Mouse (Mus musculus) left cerebral cortex, adult 8-10 months (tissue): ENCODE measurements at regions not wholly inside any gene's neighbourhood (a gene's known extent, or its start where the extent isn't known, plus 50 kb on each side); places are given as distances from the start of the nearest gene placed in this dataset.

ENCODE experiments used
- DNase-seq, 2 experiments: peaks; one replicate each; pipeline ENCODE4 v3.0.0; 2022; ENCODE audit warnings: low spot score in 2 of 2

DNA sequence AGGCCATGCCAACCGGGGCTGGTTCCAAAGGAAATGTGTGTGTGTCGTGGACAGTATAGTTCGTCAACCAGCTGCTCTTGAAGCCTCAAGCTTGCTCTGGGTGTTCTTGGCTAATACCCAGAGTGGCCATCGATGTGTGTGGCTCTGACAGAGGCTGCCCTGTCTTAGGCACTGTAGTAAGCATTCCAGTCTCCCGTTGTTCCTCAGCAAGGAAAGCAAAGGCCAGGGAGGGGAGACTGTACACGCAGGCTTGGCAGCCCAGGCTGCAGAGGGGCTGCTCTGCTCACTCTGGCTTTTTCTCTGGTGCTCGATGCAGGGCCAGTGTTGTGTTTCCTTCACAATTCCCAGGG lies 106.1 kb upstream of the Unc5b start:
- no peak for DNase-seq

DNA sequence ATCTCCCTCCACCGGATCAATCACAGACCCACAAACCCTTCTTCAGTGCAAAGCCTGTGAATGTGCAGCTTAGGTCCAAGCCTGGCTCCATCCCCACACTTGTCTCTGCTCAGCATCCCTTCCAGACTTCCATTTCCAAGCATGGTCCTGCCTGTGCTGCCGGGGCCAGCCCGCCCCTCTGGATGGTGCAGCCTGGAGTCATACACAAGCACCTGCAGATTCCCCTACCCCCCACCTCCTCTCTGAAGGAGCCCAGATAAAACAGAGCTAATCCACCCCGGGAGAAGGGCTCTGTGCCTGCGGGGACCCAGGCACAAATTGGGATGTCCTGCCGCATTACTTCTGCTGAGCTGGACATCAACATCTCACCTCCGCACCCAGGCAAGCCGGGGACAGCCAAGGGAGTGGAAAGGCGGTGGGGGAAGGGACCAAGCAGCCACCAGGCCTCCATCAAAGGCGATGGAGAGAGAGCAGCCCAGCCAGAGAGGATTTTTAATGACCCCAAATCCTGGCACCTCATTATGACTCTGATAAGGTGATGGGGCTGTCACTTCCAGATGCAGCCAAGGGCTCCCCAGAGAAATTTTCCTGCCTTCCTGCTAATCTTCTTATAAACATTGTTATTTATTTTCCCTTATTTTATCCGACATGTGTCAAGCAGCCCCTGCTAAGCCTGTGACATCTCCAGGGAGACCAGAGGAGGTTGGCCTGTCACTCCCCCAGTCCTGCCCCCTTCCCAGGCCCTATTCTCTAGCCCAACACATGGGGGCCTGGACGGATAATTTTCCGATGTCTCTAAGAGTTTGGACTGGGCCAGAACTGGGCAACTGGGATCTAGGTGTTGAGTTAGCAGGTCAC lies 105.5 kb upstream of the Unc5b start:
- no peak for DNase-seq

DNA sequence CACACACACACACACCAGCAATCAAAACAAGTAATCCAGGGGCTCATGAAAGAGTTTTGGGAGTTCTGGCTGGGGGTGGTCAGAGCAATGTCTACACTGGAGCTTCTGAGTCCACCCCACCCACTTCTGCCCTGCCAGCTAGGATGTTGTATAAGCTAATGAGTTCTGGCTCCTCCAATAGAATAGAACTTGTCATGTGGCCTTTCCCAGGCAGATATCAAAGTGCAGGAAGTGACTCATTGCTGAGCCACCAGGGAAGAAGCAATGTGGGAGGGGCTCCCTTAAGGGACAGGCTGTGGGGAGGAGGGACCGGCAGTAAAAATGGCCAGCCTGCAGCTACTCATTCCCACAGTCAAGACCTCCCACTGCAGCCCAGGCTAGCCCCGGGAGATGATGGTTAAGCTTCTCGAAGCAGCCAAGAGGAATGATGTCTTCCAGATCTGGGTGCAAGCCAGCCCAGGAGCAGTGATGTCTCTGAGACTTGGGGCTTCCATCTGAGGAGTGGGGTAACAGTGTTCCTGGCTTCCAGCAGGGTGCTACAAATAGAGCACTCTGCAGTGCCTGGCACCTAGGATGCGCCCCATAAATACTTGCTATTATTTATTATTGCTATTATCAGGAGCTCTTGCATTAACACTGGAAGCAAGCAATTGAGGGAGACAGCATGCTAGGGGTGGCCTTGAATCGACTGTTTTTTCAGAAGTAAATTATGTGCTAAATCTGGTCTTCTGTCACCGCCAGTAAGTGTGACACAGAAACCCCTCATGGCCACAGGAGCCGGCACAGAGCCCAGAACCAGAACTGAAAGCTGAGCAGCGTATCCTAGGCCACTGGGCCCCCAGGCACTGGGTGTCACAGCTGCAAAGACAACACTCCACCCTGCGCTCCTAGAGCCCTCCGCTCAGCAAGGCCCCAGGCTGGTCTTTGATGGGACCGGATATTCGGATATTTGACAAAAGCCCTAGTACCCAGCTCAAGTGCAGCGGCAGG lies 103.2 kb upstream of the Unc5b start:
- peak in 1 of 2 experiments; percentile 63 for DNase-seq

DNA sequence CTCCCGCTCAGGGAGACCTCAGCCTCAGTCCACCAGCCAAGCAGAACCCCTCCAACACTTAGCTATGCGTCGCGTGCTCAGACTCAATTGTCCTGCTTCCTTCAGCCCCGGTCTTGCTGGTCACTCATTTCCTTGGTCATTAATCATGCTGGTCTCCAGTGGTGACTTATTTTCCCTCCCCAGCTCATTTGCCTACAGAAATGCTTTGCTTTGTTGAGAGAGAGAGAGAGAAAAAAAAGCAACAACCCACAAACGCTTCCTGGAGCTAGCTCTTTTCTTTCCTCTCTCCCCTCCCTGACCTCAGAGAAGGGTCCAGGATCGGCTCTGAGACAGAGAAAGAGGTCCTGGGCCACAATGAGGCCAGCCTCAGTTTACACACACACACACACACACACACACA lies 102.5 kb upstream of the Unc5b start:
- no peak for DNase-seq

DNA sequence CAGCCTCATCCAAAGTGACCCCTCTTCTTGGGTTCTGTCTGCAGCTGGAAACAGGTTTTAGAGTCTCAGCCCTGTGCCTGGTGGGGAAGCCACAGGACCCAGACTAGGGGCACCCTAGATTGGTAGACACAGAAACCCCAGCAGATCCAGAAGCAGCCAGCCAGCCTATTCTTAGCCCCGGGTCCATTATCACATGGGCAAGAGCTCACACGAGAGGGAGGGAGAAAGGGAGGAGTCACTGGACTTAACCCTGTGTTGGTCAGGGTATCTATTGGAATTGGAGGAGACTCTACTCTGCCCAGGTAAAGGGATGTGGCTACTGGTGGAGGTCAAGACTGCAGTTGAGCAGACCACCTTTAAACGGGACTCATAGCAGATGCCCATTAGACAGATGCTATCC lies 101.5 kb upstream of the Unc5b start:
- no peak for DNase-seq

DNA sequence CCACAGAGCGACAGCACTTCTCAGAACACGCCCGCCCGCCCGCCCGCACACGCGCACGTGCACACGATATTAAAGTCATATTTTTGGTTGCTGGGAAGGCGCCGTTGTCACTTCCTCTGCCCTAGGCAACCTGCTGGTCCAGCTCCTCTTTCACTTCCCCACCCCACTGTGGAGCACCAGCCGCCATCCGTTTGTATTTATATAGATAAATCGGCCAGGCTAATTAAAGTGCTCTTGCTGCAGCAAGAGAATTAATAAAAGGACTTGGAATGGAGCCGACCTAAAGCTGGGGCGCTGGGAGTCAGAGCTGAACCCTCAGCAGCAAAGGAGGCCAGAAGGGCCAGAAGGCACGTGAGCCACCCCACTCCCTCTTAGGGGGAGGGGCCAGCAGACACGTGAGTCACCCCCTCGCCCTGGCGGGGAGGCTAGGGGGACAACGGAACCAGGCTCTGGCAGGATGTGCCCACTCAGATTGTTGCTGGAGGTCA lies 100.6 kb upstream of the Unc5b start:
- DNase-seq = no peak

DNA sequence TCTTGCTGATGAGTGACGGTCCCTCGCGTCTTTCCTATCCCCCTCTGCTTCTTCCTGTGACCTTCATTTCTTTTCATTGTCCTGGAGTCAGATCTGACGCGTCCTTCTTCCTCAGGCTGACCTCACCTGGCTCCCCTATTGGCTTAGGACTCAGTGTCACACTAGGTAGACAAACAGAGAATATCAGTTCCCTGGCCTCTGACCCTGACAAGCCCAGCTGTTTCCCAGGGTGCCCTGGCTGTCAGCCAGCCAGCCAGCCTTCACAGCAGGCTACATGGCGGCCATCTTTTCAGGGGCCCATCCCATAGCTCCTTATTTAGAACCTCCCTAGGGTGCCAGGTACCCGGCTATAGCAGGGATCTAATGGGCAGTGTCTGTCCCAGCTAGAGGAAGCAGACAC lies 97.3 kb upstream of the Unc5b start:
- no peak for DNase-seq

DNA sequence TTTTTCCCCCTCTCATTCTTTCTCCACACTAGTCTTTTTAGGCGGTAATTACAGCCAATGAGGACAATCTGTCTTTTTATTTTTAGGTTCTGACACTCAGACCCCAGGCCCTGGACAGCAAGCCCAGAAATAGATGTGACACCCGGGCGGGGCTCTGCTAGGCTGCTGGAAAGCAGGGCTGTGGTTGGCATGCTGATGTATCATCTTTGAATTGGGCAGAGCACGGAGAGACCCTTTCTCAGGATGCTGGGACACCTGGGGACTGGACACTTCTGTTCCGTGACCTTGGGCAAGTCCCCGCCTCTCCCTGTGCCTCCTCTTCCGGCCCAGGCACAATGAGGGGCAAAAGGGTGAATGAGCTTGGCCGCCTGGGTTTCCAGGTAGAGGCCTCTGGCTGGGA lies 96.8 kb upstream of the Unc5b start:
- no peak for DNase-seq

DNA sequence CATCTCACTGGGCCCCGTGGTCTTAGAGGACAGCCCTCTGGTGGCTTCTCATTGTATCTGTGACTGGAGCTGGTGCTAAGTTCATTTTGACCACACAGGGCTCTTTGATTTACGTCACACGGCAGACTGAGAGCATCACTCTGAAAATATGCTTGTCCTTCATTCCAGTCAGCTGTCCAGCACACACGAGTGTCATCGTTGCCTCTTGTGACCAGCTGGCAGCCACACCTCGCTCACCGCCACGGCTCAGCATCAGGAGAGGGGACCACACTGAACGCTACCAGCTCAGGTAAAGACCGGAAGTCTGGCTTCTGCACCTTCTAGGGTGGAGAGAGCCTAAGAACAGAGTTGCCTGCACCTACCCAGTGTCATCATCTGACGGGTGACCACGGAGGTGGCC lies 95.3 kb upstream of the Unc5b start:
- DNase-seq = no peak

DNA sequence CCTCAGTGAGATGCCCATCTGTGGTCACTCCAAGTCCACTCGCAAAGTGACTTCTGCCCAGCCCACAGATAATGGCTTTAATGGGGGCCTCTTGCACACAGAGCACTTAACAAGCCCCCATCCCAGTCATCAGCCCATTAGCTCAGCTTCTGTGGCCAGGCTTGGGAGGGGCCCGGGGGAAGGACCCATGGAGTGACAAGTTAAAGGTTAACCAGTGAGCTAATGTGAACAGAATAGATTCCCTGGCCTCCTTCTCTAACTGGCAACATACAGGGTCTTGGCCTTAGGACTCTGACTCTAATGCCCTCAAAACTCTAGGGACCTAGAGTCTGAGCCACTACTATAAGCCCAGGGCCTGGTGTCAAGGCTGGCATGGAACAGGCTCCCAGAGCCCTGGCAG lies 94.3 kb upstream of the Unc5b start:
- DNase-seq = no peak

DNA sequence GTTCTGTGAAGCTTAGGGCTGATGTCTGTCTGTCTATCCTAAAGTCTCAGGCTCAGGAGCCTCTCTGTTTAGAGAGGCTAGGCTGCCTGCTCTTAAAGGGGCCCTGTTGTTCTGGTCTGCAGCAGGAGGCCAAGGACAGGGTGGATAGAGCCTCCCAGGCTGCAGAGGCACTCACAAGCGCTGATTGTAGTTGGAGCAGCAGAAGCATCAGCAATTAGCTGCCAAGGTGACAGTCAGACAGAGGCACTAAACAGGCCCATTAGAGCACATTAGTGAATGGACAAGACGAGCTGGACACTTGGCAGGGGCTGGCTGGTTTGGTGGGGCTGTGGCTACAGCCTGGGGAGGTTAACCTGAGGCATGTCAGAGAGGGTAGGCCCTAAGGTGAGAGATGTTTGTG lies 93.8 kb upstream of the Unc5b start:
- DNase-seq = no peak

DNA sequence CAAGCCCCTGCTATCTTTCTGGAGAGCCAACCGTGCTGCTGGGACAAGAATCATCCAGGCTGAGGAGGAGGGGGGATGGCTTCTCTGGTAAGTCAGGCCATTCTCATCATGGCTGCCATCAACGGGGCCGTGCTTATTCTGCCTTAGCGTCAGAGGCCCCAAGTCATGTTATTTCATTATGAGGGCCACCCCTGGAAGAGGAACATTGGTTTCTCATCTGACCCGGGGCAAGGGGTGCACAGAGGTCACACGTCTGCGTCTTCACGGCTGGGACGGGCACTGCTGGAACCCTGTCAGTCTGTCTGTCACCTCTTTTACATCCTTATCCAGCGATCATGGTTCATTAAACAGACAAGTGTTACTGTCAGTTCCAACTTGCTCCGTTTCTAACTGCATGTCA lies 92.4 kb upstream of the Unc5b start:
- DNase-seq = no peak

DNA sequence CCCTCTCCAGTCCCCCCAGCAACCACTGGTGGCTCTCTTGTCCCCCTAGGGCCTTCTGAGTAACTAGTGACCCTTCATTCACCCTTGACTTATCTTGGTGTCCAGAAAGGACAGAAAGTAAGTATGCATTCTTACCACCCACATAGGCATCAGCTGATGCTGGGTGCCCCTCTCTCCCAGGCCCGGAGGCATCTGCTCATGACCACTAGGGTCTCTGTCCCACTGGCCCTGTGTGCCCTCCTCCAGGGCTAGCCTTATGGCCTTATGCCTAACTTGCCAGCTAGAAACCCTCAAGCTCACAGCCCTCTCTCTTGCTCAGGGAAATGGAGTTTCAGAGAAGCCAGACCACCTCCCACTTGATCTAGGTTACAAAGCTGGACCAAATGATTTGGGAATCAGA lies 89.2 kb upstream of the Unc5b start:
- DNase-seq = no peak

DNA sequence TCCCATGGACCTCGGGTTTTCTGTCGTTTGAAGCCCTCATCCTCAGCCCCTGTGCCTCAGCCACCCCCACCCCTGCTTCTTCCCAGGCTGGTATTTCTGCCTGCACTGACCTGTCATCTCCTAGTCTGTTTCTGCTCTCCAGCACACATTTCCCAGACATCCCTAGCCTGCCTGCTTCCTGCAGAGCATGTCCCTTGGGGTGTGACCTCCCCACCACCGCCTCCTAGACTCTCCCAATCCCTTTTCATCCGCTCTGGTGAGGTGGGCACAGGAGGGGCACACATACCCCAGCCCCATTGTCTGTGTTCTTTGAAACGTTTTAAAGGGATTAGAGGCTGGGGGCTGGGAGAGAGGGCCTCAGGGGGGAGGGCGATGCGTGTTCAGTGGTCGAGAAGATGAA lies 86.6 kb upstream of the Unc5b start:
- DNase-seq = no peak

DNA sequence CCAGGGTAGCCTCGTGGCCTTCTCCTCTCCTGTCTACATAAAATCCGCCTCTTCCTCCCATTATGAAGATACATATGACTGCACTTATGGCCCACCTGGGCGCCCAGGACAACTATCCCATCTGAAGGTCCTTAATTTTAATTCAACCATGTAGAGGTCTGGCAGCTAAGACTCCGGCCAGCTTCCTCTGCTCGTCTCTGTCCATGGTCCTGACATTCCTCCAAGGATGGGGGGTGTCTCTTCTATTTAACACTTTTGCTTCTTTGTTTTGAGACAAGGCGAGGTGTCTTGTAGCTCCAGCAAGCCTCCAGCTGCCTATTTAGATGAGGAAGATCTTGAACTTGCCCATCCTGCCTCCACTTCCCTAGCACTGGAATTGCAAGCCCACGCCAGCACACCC lies 83.0 kb upstream of the Unc5b start:
- DNase-seq = no peak

DNA sequence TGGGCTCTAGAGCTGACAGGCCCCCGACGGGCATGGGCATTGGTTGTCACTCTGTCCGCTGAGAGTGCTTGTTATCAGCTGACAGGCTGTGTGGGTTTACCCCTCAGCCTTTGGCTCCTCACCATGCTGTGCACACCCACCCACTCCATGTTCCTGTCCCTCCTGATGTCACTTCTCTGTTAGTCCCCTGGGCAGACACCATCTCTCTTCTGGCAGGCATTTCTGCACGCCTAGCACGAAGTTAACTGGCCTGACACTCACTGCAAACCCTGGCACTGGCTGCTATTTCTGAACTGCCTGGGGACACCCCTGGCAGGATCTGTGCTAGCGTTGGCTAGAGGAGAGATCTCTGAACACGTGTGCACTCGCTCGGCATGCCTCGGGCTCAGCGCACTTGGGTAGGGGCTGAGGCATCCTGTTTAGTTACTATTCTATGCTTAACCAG lies 82.1 kb upstream of the Unc5b start:
- DNase-seq = no peak

DNA sequence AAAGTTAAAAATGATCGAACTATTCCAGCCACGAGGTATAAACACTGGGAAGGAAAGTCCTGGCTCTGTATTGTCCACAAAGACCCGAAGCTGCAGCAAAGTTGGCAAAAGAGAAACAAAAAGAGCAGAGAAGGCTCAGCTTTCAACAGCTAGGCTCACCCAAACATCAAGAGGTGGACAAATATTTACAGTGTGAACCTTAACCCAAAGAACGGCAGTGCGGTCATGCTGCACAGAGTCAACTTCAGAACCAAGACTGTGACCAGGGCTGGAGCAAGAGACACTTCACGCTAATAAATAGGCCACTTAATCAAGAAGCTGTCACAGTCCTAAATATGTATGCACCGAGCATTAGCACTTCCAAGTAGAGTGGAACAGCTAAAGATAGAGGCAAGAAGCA lies 73.0 kb upstream of the Unc5b start:
- no peak for DNase-seq

DNA sequence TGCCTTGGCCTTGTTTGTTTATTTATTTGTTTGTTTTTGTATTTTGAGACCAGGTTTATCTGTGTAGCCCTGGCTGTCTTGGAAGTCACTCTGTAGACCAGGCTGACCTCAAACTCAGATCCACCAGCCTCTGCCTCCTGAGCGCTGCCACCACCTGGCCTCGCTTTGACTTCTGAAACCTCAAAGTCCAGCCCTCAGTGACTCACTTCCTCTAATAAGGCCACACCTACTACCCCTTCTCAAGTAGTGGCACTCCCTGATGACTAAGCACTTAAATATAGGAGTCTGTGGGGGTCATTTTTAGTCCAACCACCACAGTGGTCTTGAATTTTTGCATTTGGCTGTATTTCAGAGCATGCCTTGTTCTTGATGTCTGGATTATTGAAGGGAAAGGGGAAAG lies 69.6 kb upstream of the Unc5b start:
- no peak for DNase-seq

DNA sequence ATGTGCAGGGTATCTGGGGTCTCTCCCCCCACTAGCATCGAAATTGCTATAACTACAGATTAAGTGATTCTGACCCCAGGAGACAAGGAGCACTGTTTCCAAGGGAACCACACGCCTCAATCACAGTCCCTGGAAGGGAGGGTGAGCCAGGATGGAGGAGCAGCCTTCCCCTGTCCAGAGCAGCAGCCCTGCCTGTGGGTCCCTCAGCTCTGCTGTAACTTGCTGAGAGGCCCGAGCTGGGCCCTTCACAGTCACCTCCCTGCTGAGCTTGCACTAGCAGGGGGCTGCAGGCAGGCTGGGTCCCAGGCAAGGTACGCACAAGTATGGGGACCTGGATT lies 62.4 kb upstream of the Unc5b start:
- DNase-seq = no peak

DNA sequence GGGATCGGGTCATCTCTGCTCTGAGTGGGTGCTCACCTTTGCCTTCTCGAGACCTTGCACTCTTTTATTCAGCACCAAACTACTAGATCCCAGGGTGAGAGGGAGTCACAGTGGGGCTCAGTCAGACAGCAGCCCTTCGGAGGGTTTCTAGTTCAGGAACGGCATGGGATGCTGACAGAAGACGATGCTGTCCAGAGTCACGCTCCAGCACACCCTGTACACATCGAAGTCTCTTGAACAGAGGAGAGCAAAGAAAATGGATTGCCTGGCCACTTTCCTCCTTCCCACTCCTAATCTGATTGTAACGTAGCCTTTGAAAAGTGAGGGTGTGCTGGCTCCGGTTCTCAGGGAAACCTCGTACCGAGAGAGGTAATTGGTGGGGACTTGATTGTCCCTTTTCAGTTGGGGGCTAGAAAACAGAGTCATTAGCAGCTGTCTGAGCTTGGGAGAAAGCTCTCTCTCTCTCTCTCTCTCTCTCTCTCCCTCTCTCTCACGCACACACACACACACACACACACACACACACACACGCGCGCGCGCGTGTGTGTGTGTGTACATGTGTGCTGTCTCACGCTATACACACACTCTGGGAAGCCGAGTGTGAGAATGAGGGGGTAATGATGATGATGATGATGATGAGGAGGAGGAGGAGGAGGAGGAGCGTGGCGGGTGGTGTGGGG lies 61.9 kb upstream of the Unc5b start:
- no peak for DNase-seq

DNA sequence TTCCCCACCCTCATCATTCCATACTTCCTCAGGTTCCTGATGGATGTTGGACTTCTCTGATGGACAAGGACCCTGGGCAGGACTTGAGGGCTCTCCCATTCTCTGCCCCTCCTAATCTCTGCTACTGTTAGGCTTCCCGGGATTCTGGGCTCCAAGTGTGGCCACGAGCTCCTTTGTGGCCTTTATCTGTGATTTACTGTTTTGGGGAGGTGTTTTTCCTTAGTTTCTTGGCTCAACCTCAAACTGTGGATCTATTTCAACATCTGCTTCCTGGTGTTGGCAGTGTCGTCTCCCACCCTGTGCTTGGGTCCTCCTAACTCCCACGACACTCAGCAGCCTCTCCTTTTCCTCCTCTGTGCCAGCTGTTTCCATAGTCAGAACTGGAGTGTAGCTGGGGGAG lies 61.3 kb upstream of the Unc5b start:
- no peak for DNase-seq
